Mouse (Mus musculus): ENCODE measurements around the gene Dusp12.

The Dusp12 gene

GRCm38 (mm10) chr1:170884978-170885561 is at the start of gene Dusp12, which contains the start of gene Gm26620:
TSS of gene Dusp12 (minus strand) at chr1:170885540.
TSS of gene Gm26620 (plus strand) at chr1:170885065.
- Histone ChIP-seq H3K4me3 (replicated peaks; ENCODE audit: low read length) (peak within 1 kb of the TSS; percentile 97), H3K9me3 (ENCODE audit: low read length) (no peaks in the 10 kb centered on the region), H3K36me3 (ENCODE audit: insufficient read depth, low read length) (peaks cover 30% of the 10 kb centered on the region), H3K27me3 (ENCODE audit: insufficient read depth, low read length) (no peaks in the 10 kb centered on the region), H3K4me1 (replicated peaks; ENCODE audit: low read depth, low read length) (peaks cover 47% of the 10 kb centered on the region)
- no peak for TF ChIP-seq POU5F1 (IDR thresholded peaks at IDR 0.05; ENCODE audit: borderline replicate concordance, low read length)
- peak; percentile 26 for TF ChIP-seq CTCF (conservative IDR thresholded peaks at IDR 0.05; ENCODE audit: low read length)
- TF ChIP-seq NANOG (IDR thresholded peaks at IDR 0.05; ENCODE audit: borderline replicate concordance, low read length): no peak

GRCm38 (mm10) chr1:170934383-170934782 is 49.0 kb upstream of the Dusp12 start:
- Histone ChIP-seq H3K9me3 (ENCODE audit: low read length) (no peaks in the 10 kb centered on the region), H3K4me1 (replicated peaks; ENCODE audit: low read depth, low read length) (peaks cover 6% of the 10 kb centered on the region), H3K4me3 (replicated peaks; ENCODE audit: low read length) (no peak overlapping the region), H3K36me3 (ENCODE audit: insufficient read depth, low read length) (no peaks in the 10 kb centered on the region), H3K27me3 (ENCODE audit: insufficient read depth, low read length) (no peaks in the 10 kb centered on the region)
- no peak for TF ChIP-seq POU5F1 (IDR thresholded peaks at IDR 0.05; ENCODE audit: borderline replicate concordance, low read length)
- no peak for TF ChIP-seq CTCF (conservative IDR thresholded peaks at IDR 0.05; ENCODE audit: low read length)
- TF ChIP-seq NANOG (IDR thresholded peaks at IDR 0.05; ENCODE audit: borderline replicate concordance, low read length): no peak

DNA sequence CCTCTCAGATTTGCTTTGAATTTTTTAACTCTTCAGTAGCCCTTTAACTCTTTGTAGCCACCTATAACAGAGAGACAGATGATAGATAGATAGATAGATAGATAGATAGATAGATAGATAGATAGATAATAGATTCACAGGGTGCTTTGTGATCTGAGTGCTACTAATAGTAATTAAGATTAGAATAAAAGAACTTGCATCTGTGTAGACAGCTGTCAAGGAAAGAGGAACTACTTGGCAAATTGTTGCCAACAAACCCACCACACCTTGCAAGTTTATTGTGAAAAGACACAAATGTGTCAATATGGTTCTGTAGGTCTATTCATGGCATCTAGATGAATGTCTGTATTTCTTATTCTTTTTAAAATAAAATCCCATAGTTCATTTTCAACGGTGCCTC is 48.6 kb upstream of the Dusp12 start:
- Histone ChIP-seq H3K9me3 (ENCODE audit: low read length) (no peaks in the 10 kb centered on the region), H3K27me3 (ENCODE audit: insufficient read depth, low read length) (no peaks in the 10 kb centered on the region)
- TF ChIP-seq CTCF (conservative IDR thresholded peaks at IDR 0.05; ENCODE audit: low read length) (no peak), POU5F1 (IDR thresholded peaks at IDR 0.05; ENCODE audit: borderline replicate concordance, low read length) (no peak), NANOG (IDR thresholded peaks at IDR 0.05; ENCODE audit: borderline replicate concordance, low read length) (no peak)

DNA sequence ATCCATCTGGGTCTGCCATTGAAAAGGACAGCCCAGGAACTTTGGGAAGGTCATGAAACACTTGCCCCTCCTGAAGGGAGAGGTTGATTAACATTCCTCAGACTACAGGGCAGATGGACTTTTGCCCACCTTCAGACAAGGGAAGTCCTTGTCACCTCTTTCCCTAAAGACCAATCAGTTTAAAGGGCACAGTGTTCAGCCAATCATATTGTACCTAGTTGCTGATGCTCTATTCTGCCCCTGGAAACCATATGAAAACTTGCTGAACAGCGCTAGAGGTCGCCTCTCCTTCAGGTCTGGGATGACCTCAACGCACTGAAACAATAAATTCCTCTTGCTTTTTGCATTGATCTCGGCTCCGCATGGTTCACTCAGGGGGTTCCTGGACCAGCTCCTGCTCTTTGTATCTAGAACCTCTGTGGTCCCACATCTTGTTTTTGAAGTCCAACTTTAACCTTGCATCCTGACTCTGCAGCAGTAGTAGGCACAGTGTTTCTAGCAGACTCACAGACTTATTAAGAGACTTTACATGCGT is 48.1 kb upstream of the Dusp12 start:
- Histone ChIP-seq H3K4me1 (replicated peaks; ENCODE audit: low read depth, low read length) (peaks cover 6% of the 10 kb centered on the region), H3K9me3 (ENCODE audit: low read length) (no peaks in the 10 kb centered on the region)

More for the DNA sequence above, 48.6 kb upstream of the Dusp12 start:
- Histone ChIP-seq H3K4me1 (replicated peaks; ENCODE audit: low read depth, low read length) (peaks cover 6% of the 10 kb centered on the region), H3K36me3 (ENCODE audit: insufficient read depth, low read length) (no peaks in the 10 kb centered on the region), H3K4me3 (replicated peaks; ENCODE audit: low read length) (no peak overlapping the region)

DNA sequence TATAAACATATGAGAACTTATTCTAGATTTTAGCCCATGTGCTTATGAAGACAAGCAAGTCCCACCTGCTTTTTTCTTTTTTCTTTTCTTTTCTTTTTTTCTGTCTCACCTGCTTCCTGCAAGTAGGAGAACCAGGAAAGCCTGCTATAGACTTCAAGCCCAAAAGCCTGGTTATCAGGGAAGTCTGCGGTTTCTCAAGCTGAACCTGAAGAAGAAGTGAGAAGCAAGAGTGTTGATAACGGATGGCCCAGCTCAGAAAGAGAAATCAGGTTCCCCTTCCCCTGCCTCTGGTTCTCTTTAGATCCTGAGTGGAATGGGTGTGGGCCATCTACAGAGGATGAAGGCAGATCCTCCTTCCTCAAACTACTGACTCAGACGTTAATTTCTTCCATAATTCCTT is 46.7 kb upstream of the Dusp12 start:
- H3K9me3 ChIP-seq (ENCODE audit: low read length): no peaks in the 10 kb centered on the region
- no peaks in the 10 kb centered on the region for H3K27me3 ChIP-seq (ENCODE audit: insufficient read depth, low read length)
- peaks cover 6% of the 10 kb centered on the region for H3K4me1 ChIP-seq (replicated peaks; ENCODE audit: low read depth, low read length)
- no peaks in the 10 kb centered on the region for H3K36me3 ChIP-seq (ENCODE audit: insufficient read depth, low read length)
- TF ChIP-seq NANOG (IDR thresholded peaks at IDR 0.05; ENCODE audit: borderline replicate concordance, low read length) (no peak), POU5F1 (IDR thresholded peaks at IDR 0.05; ENCODE audit: borderline replicate concordance, low read length) (no peak), CTCF (conservative IDR thresholded peaks at IDR 0.05; ENCODE audit: low read length) (no peak)
- H3K4me3 ChIP-seq (replicated peaks; ENCODE audit: low read length): no peak overlapping the region

More for the DNA sequence above, 48.1 kb upstream of the Dusp12 start:
- Histone ChIP-seq H3K27me3 (ENCODE audit: insufficient read depth, low read length) (no peaks in the 10 kb centered on the region), H3K36me3 (ENCODE audit: insufficient read depth, low read length) (no peaks in the 10 kb centered on the region), H3K4me3 (replicated peaks; ENCODE audit: low read length) (no peak overlapping the region)
- TF ChIP-seq NANOG (IDR thresholded peaks at IDR 0.05; ENCODE audit: borderline replicate concordance, low read length): no peak
- no peak for TF ChIP-seq CTCF (conservative IDR thresholded peaks at IDR 0.05; ENCODE audit: low read length)

DNA sequence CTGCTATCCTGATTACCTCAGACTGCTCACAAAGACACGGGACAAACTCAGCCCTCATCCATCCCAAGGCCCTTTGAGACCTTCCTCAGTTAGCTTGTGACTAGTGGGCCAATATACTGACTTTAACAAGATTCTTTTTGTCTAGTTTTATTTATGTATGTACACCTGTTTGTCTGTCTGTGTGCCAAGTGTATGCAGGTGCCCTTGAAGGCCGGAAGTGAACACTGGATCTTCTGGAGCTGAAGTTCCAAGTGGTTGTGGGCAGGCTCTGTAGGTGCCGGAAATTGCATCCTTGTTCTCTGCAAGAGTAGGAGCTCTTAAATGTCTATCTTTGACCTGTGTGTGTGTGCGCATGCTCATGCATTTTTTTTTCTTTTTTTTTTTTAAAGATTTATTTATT is 43.9 kb upstream of the Dusp12 start:
- Histone ChIP-seq H3K4me1 (replicated peaks; ENCODE audit: low read depth, low read length) (peaks cover 6% of the 10 kb centered on the region), H3K27me3 (ENCODE audit: insufficient read depth, low read length) (no peaks in the 10 kb centered on the region), H3K4me3 (replicated peaks; ENCODE audit: low read length) (no peak overlapping the region), H3K36me3 (ENCODE audit: insufficient read depth, low read length) (no peaks in the 10 kb centered on the region), H3K9me3 (ENCODE audit: low read length) (no peaks in the 10 kb centered on the region)
- TF ChIP-seq POU5F1 (IDR thresholded peaks at IDR 0.05; ENCODE audit: borderline replicate concordance, low read length) (no peak), NANOG (IDR thresholded peaks at IDR 0.05; ENCODE audit: borderline replicate concordance, low read length) (no peak), CTCF (conservative IDR thresholded peaks at IDR 0.05; ENCODE audit: low read length) (no peak)

DNA sequence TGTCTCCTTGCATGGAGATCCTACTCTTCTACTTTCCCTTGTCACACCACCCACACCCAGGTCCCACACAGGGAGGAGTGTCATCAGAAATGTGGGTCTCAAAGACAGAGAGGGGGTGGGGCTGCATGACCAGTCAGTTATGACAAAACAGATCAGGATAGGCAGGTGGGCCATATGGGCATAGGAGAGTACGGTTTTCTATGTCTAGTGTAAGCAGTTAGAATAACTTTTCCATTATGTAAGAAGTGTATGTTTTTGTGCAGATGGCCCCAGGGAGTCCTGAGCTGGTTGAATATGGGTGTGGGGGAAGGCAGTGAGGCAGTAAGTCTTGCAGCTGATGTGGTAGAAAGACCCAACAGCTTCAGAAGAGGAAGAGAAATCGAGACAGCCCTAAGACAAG is 43.1 kb upstream of the Dusp12 start:
- H3K36me3 ChIP-seq (ENCODE audit: insufficient read depth, low read length): no peaks in the 10 kb centered on the region
- TF ChIP-seq CTCF (conservative IDR thresholded peaks at IDR 0.05; ENCODE audit: low read length) (no peak), POU5F1 (IDR thresholded peaks at IDR 0.05; ENCODE audit: borderline replicate concordance, low read length) (no peak), NANOG (IDR thresholded peaks at IDR 0.05; ENCODE audit: borderline replicate concordance, low read length) (no peak)
- no peaks in the 10 kb centered on the region for H3K9me3 ChIP-seq (ENCODE audit: low read length)
- H3K4me3 ChIP-seq (replicated peaks; ENCODE audit: low read length): no peak overlapping the region
- peaks cover 4% of the 10 kb centered on the region; the same call in 1 of the 2 replicates for H3K4me1 ChIP-seq (replicated peaks; ENCODE audit: low read depth, low read length)
- H3K27me3 ChIP-seq (ENCODE audit: insufficient read depth, low read length): no peaks in the 10 kb centered on the region

DNA sequence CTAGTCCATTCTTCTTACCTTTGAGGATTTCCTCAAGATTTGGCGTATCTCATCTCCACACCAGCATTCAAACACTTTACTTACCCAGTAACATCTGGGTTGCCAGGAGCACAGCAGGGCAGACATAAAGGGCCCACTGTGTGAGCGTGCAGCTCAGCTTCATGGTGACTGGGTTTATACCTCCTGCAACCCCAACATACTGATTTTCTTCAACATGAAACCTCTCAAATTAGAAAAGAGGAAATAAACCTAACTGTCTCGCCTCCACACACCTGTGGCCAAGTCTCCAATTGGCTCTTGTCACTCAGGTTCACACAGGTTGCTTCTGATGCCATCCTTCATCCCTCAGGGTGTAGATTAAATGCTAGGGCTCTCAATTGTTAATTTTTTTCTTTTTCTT is 42.0 kb upstream of the Dusp12 start, which contains the start of gene Fcrla:
Gene Fcrla, minus strand, starts transcription at position 206 of the 400 bp plus-strand sequence.
- H3K4me1 ChIP-seq (replicated peaks; ENCODE audit: low read depth, low read length): no peaks in the 10 kb centered on the region
- no peaks in the 10 kb centered on the region for H3K9me3 ChIP-seq (ENCODE audit: low read length)
- H3K36me3 ChIP-seq (ENCODE audit: insufficient read depth, low read length): no peaks in the 10 kb centered on the region
- H3K4me3 ChIP-seq (replicated peaks; ENCODE audit: low read length): no peak within 1 kb of the TSS
- H3K27me3 ChIP-seq (ENCODE audit: insufficient read depth, low read length): no peaks in the 10 kb centered on the region
- TF ChIP-seq POU5F1 (IDR thresholded peaks at IDR 0.05; ENCODE audit: borderline replicate concordance, low read length): no peak
- TF ChIP-seq NANOG (IDR thresholded peaks at IDR 0.05; ENCODE audit: borderline replicate concordance, low read length): no peak
- no peak for TF ChIP-seq CTCF (conservative IDR thresholded peaks at IDR 0.05; ENCODE audit: low read length)

Data from E14TG2a.4 (cell line).